Mouse (Mus musculus) forebrain, embryonic 13.5 days (tissue): ENCODE measurements around the gene Hcrtr1. TPM values are rescaled to one million over a fixed set of nuclear protein-coding genes. Genes with fewer than 3 reads are reported as not detected.

ENCODE experiments used
- ATAC-seq: fragments of 200-750 bp; cut with Nextera tagmentation; 2 replicates; pipeline ENCODE4 v1.8.0; 2017
- H3K27ac ChIP-seq: fragments of 300-500 bp; sonication (generic); 2 replicates; pipeline ENCODE4 v1.5.1; 2015; ENCODE audit warnings: inconsistent platforms, mild to moderate bottlenecking, moderate library complexity
- H3K27me3 ChIP-seq: fragments of 300-500 bp; sonication (generic); 2 replicates; pipeline ENCODE4 v1.6.1; 2015; ENCODE audit warnings: mild to moderate bottlenecking, inconsistent platforms
- H3K36me3 ChIP-seq: fragments of 300-500 bp; sonication (generic); 2 replicates; pipeline ENCODE4 v1.6.1; 2015; ENCODE audit warnings: mild to moderate bottlenecking, inconsistent platforms; ENCODE audit not compliant: poor library complexity, severe bottlenecking
- H3K4me1 ChIP-seq: fragments of 300-500 bp; sonication (generic); 2 replicates; pipeline ENCODE4 v1.6.1; 2015; ENCODE audit warnings: inconsistent platforms
- H3K4me2 ChIP-seq: fragments of 300-500 bp; sonication (generic); 2 replicates; pipeline ENCODE4 v1.6.1; 2015; ENCODE audit warnings: inconsistent platforms, mild to moderate bottlenecking, moderate library complexity
- H3K4me3 ChIP-seq: fragments of 300-500 bp; sonication (generic); 2 replicates; pipeline ENCODE4 v1.5.1; 2015; ENCODE audit warnings: mild to moderate bottlenecking, inconsistent platforms
- H3K9ac ChIP-seq: fragments of 300-500 bp; sonication (generic); 2 replicates; pipeline ENCODE4 v1.6.1; 2015; ENCODE audit warnings: mild to moderate bottlenecking, inconsistent platforms
- H3K9me3 ChIP-seq: fragments of 300-500 bp; sonication (generic); replicated peaks from 2 replicates; pipeline ENCODE4 v1.6.1; 2016; ENCODE audit warnings: inconsistent platforms
- WGBS: fragments of 180-500 bp; shearing (Covaris S2); methylation state at CpG from one replicate; pipeline ENCODE4 v1.1.7; 2015; 5-methylcytosine and 5-hydroxymethylcytosine counted together
- polyA plus RNA-seq: library from polyadenylated mRNA; unstranded; fragments of >200 nt; fragmentation: Nextera tagmentation; extraction: Ambion mirVana; gene quantifications from 2 replicates; pipeline ENCODE4 v1.2.1, GENCODE M21; 2015

Hcrtr1 gene
- polyA plus RNA-seq, 1 experiment from 2014 or later = not detected

GRCm38 (mm10) chr4:130130641-130131350 lies 8.4 kb downstream of the Hcrtr1 start:
- Histone ChIP-seq H3K4me2 (no peak overlapping the region), H3K27me3 (no peaks in the 10 kb centered on the region), H3K27ac (no peak overlapping the region), H3K9ac (no peak overlapping the region), H3K4me3 (no peak overlapping the region), H3K36me3 (peaks cover 27% of the 10 kb centered on the region), H3K4me1 (0 out of 2 replicates have a peak, but pooled peaks cover 4% of the 10 kb centered on the region), H3K9me3 (no peaks in the 10 kb centered on the region)
- WGBS = 56% methylated on average over 13 of the region's 13 CpGs
- ATAC-seq = no peak

- Histone ChIP-seq H3K4me3 (no peak overlapping the region), H3K27ac (no peak overlapping the region), H3K9ac (no peak overlapping the region), H3K4me2 (no peak overlapping the region), H3K4me1 (0 out of 2 replicates have a peak, but pooled peaks cover 4% of the 10 kb centered on the region), H3K36me3 (peaks cover 34% of the 10 kb centered on the region), H3K9me3 (no peaks in the 10 kb centered on the region), H3K27me3 (no peaks in the 10 kb centered on the region)
- WGBS = 67% methylated on average over 10 of the region's 10 CpGs
- no peak for ATAC-seq
Measured at GRCm38 (mm10) chr4:130130082-130130481, 9.1 kb downstream of the Hcrtr1 start.

GRCm38 (mm10) chr4:130128907-130129306 lies 10.3 kb downstream of the Hcrtr1 start:
- Histone ChIP-seq H3K4me1 (0 out of 2 replicates have a peak, but pooled peaks cover 4% of the 10 kb centered on the region), H3K36me3 (peaks cover 46% of the 10 kb centered on the region), H3K4me2 (no peak overlapping the region), H3K9ac (no peak overlapping the region), H3K27me3 (no peaks in the 10 kb centered on the region), H3K4me3 (no peak overlapping the region), H3K9me3 (no peaks in the 10 kb centered on the region), H3K27ac (no peak overlapping the region)
- no peak for ATAC-seq
- 84% methylated on average over 5 of the region's 5 CpGs for WGBS

GRCm38 (mm10) chr4:130125935-130126334 lies 13.2 kb downstream of the Hcrtr1 start:
- no peaks in the 10 kb centered on the region for H3K9me3 ChIP-seq
- no peak overlapping the region for H3K4me3 ChIP-seq
- no peak for ATAC-seq
- H3K9ac ChIP-seq = no peak overlapping the region
- H3K4me1 ChIP-seq = no peaks in the 10 kb centered on the region
- 90% methylated on average over 5 of the region's 5 CpGs for WGBS
- no peaks in the 10 kb centered on the region for H3K27me3 ChIP-seq
- no peak overlapping the region for H3K27ac ChIP-seq
- H3K4me2 ChIP-seq = no peak overlapping the region
- peaks cover 75% of the 10 kb centered on the region for H3K36me3 ChIP-seq

GRCm38 (mm10) chr4:130125164-130125563 lies 14.0 kb downstream of the Hcrtr1 start:
- no peaks in the 10 kb centered on the region for H3K4me1 ChIP-seq
- H3K9me3 ChIP-seq = no peaks in the 10 kb centered on the region
- no peak for ATAC-seq
- H3K27me3 ChIP-seq = no peaks in the 10 kb centered on the region
- no peak overlapping the region for H3K4me2 ChIP-seq
- H3K4me3 ChIP-seq = no peak overlapping the region
- 93% methylated on average over 6 of the region's 6 CpGs for WGBS
- no peak overlapping the region for H3K27ac ChIP-seq
- H3K9ac ChIP-seq = no peak overlapping the region
- H3K36me3 ChIP-seq = peaks cover 76% of the 10 kb centered on the region

- H3K4me3 ChIP-seq = no peak overlapping the region
- H3K9me3 ChIP-seq = no peaks in the 10 kb centered on the region
- H3K4me2 ChIP-seq = no peak overlapping the region
- peaks cover 76% of the 10 kb centered on the region for H3K36me3 ChIP-seq
- no peaks in the 10 kb centered on the region for H3K27me3 ChIP-seq
- no peak overlapping the region for H3K9ac ChIP-seq
- 89% methylated on average over 4 of the region's 4 CpGs for WGBS
- H3K4me1 ChIP-seq = no peaks in the 10 kb centered on the region
- no peak for ATAC-seq
- H3K27ac ChIP-seq = no peak overlapping the region
Measured at GRCm38 (mm10) chr4:130124110-130124509, 15.0 kb downstream of the Hcrtr1 start.

- H3K27me3 ChIP-seq = no peaks in the 10 kb centered on the region
- no peak overlapping the region for H3K4me2 ChIP-seq
- no peak for ATAC-seq
- no peak overlapping the region for H3K4me3 ChIP-seq
- no peaks in the 10 kb centered on the region for H3K4me1 ChIP-seq
- H3K9me3 ChIP-seq = no peaks in the 10 kb centered on the region
- 85% methylated on average over 5 of the region's 5 CpGs for WGBS
- H3K9ac ChIP-seq = no peak overlapping the region
- H3K27ac ChIP-seq = no peak overlapping the region
- peaks cover 71% of the 10 kb centered on the region for H3K36me3 ChIP-seq
Measured at GRCm38 (mm10) chr4:130123020-130123419, 16.1 kb downstream of the Hcrtr1 start.

GRCm38 (mm10) chr4:130121560-130121959 lies 17.6 kb downstream of the Hcrtr1 start:
- H3K36me3 ChIP-seq = peaks cover 61% of the 10 kb centered on the region
- ATAC-seq = no peak
- WGBS = 72% methylated on average over 8 of the region's 8 CpGs
- H3K4me3 ChIP-seq = no peak overlapping the region
- H3K4me1 ChIP-seq = no peaks in the 10 kb centered on the region
- no peaks in the 10 kb centered on the region for H3K9me3 ChIP-seq
- H3K9ac ChIP-seq = no peak overlapping the region
- no peak overlapping the region for H3K27ac ChIP-seq
- no peak overlapping the region for H3K4me2 ChIP-seq
- H3K27me3 ChIP-seq = no peaks in the 10 kb centered on the region

- peaks cover 53% of the 10 kb centered on the region for H3K36me3 ChIP-seq
- WGBS = 86% methylated on average over 4 of the region's 4 CpGs
- no peaks in the 10 kb centered on the region for H3K27me3 ChIP-seq
- H3K9ac ChIP-seq = no peak overlapping the region
- H3K4me2 ChIP-seq = no peak overlapping the region
- no peak for ATAC-seq
- no peak overlapping the region for H3K4me3 ChIP-seq
- H3K27ac ChIP-seq = no peak overlapping the region
- H3K9me3 ChIP-seq = no peaks in the 10 kb centered on the region
- H3K4me1 ChIP-seq = no peaks in the 10 kb centered on the region
Measured at GRCm38 (mm10) chr4:130120752-130121151, 18.4 kb downstream of the Hcrtr1 start.

- ATAC-seq = no peak
- WGBS = 100% methylated on average over 1 of the region's 1 CpGs
Measured at GRCm38 (mm10) chr4:130112732-130113131, 26.4 kb downstream of the Hcrtr1 start.

GRCm38 (mm10) chr4:130112299-130112698 lies 26.9 kb downstream of the Hcrtr1 start:
- no peak overlapping the region for H3K27ac ChIP-seq
- H3K9ac ChIP-seq = no peak overlapping the region
- H3K9me3 ChIP-seq = no peaks in the 10 kb centered on the region
- no peak overlapping the region for H3K4me3 ChIP-seq
- peaks cover 12% of the 10 kb centered on the region for H3K4me1 ChIP-seq
- peaks cover 6% of the 10 kb centered on the region; the same call in 1 of the 2 replicates for H3K36me3 ChIP-seq
- no peak overlapping the region for H3K4me2 ChIP-seq
- ATAC-seq = no peak
- 84% methylated on average over 7 of the region's 7 CpGs for WGBS
- no peaks in the 10 kb centered on the region for H3K27me3 ChIP-seq

More at GRCm38 (mm10) chr4:130112732-130113131, 26.4 kb downstream of the Hcrtr1 start:
- Histone ChIP-seq H3K36me3 (peaks cover 7% of the 10 kb centered on the region; the same call in 1 of the 2 replicates), H3K4me3 (no peak overlapping the region), H3K9me3 (no peaks in the 10 kb centered on the region), H3K4me2 (no peak overlapping the region), H3K27ac (no peak overlapping the region), H3K9ac (no peak overlapping the region), H3K27me3 (no peaks in the 10 kb centered on the region), H3K4me1 (peaks cover 12% of the 10 kb centered on the region)

GRCm38 (mm10) chr4:130110091-130110490 lies 29.1 kb downstream of the Hcrtr1 start:
- Histone ChIP-seq H3K9me3 (no peaks in the 10 kb centered on the region), H3K9ac (no peak overlapping the region), H3K36me3 (no peaks in the 10 kb centered on the region), H3K27ac (no peak overlapping the region), H3K27me3 (0 out of 2 replicates have a peak, but pooled peaks cover 6% of the 10 kb centered on the region), H3K4me3 (no peak overlapping the region), H3K4me1 (peaks cover 16% of the 10 kb centered on the region), H3K4me2 (no peak overlapping the region)
- ATAC-seq = no peak
- 88% methylated on average over 7 of the region's 7 CpGs for WGBS

GRCm38 (mm10) chr4:130109666-130110065 lies 29.5 kb downstream of the Hcrtr1 start:
- WGBS = 95% methylated on average over 9 of the region's 9 CpGs
- no peak overlapping the region for H3K9ac ChIP-seq
- H3K4me2 ChIP-seq = no peak overlapping the region
- H3K36me3 ChIP-seq = no peaks in the 10 kb centered on the region
- no peak overlapping the region for H3K27ac ChIP-seq
- 0 out of 2 replicates have a peak, but pooled peaks cover 8% of the 10 kb centered on the region for H3K27me3 ChIP-seq
- peaks cover 16% of the 10 kb centered on the region for H3K4me1 ChIP-seq
- no peaks in the 10 kb centered on the region for H3K9me3 ChIP-seq
- no peak overlapping the region for H3K4me3 ChIP-seq
- no peak for ATAC-seq
